Mouse (Mus musculus) embryonic facial prominence, embryonic 15.5 days (tissue): Measurements from ENCODE around the gene Slc35b1. TPM values are rescaled to one million over a fixed set of nuclear protein-coding genes. Genes with fewer than 3 reads are reported as not detected.
A peak's percentile ranks its signal among the peaks of the same experiment; 100 is the strongest.
"Not testable (repeated sequence)": the region's sequence is repeated elsewhere in the genome, so short reads cannot be mapped to it uniquely, and the experiment has no call there.

Experiments used
- ATAC-seq: fragments of 200-750 bp; cut with Nextera tagmentation; 2 replicates; pipeline ENCODE4 v1.8.0; 2017; ENCODE audit warnings: low read depth, moderate TSS enrichment; ENCODE audit not compliant: insufficient number of reproducible peaks, low FRiP score, low TSS enrichment
- H3K27ac ChIP-seq: fragments of 300-500 bp; sonication (generic); replicated peaks from 2 replicates; pipeline ENCODE4 v1.5.1; 2015; ENCODE audit warnings: mild to moderate bottlenecking, inconsistent platforms
- H3K27me3 ChIP-seq: fragments of 300-500 bp; sonication (generic); 2 replicates; pipeline ENCODE4 v1.6.1; 2015; ENCODE audit warnings: inconsistent platforms
- H3K36me3 ChIP-seq: fragments of 300-500 bp; sonication (generic); 2 replicates; pipeline ENCODE4 v1.6.1; 2015; ENCODE audit warnings: mild to moderate bottlenecking, inconsistent platforms
- H3K4me1 ChIP-seq: fragments of 300-500 bp; sonication (generic); 2 replicates; pipeline ENCODE4 v1.6.1; 2015; ENCODE audit warnings: inconsistent platforms
- H3K4me2 ChIP-seq: fragments of 300-500 bp; sonication (generic); replicated peaks from 2 replicates; pipeline ENCODE4 v1.6.1; 2015; ENCODE audit warnings: mild to moderate bottlenecking, inconsistent platforms
- H3K4me3 ChIP-seq: fragments of 300-500 bp; sonication (generic); replicated peaks from 2 replicates; pipeline ENCODE4 v1.5.1; 2015; ENCODE audit warnings: mild to moderate bottlenecking, inconsistent platforms
- H3K9ac ChIP-seq: fragments of 300-500 bp; sonication (generic); 2 replicates; pipeline ENCODE4 v1.6.1; 2015; ENCODE audit warnings: inconsistent platforms
- H3K9me3 ChIP-seq: fragments of 300-500 bp; sonication (generic); replicated peaks from 2 replicates; pipeline ENCODE4 v1.6.1; 2016; ENCODE audit warnings: inconsistent platforms
- WGBS: fragments of 180-500 bp; shearing (Covaris S2); methylation state at CpG from one replicate; pipeline ENCODE4 v1.1.7; 2015; 5-methylcytosine and 5-hydroxymethylcytosine counted together
- polyA plus RNA-seq: library from polyadenylated mRNA; unstranded; fragments of >200 nt; fragmentation: Nextera tagmentation; extraction: Ambion mirVana; gene quantifications from 2 replicates; pipeline ENCODE4 v1.2.1, GENCODE M21; 2015

Gene Slc35b1
- polyA plus RNA-seq, 1 experiment from 2014 or later, result 100 TPM

DNA sequence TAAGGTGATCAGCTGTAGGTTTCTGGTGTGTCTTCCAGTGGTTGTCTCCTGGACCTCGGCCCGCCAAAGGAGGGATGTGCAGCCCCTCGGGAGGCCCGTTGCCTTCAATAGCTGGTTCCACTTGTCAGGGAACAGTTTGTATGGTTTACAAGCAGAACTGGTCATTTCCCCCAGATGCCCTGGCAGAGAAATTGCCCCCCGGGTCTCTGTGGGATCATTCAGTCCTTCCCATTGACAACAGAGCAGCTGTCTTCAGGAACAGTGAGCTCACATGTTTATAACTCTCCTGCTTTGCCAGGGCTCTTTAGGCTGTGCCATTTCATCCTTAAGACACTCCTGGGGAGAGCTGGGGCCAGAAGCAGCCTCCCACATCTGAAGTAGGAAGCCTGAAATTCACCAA lies 9.6 kb downstream of the Slc35b1 start:
- Histone ChIP-seq H3K4me2 (no peak overlapping the region), H3K27ac (peak overlapping the region; percentile 80), H3K9me3 (no peaks in the 10 kb centered on the region), H3K27me3 (no peaks in the 10 kb centered on the region), H3K4me1 (peaks cover 51% of the 10 kb centered on the region), H3K36me3 (peaks cover 19% of the 10 kb centered on the region), H3K9ac (no peak overlapping the region), H3K4me3 (no peak overlapping the region)
- ATAC-seq, result no peak
- 44% methylated on average over 5 of the region's 5 CpGs for WGBS

GRCm38 (mm10) chr11:95396548-95396947 lies 12.1 kb downstream of the Slc35b1 start:
- WGBS, result 67% methylated on average over 1 of the region's 1 CpGs
- no peak for ATAC-seq

DNA sequence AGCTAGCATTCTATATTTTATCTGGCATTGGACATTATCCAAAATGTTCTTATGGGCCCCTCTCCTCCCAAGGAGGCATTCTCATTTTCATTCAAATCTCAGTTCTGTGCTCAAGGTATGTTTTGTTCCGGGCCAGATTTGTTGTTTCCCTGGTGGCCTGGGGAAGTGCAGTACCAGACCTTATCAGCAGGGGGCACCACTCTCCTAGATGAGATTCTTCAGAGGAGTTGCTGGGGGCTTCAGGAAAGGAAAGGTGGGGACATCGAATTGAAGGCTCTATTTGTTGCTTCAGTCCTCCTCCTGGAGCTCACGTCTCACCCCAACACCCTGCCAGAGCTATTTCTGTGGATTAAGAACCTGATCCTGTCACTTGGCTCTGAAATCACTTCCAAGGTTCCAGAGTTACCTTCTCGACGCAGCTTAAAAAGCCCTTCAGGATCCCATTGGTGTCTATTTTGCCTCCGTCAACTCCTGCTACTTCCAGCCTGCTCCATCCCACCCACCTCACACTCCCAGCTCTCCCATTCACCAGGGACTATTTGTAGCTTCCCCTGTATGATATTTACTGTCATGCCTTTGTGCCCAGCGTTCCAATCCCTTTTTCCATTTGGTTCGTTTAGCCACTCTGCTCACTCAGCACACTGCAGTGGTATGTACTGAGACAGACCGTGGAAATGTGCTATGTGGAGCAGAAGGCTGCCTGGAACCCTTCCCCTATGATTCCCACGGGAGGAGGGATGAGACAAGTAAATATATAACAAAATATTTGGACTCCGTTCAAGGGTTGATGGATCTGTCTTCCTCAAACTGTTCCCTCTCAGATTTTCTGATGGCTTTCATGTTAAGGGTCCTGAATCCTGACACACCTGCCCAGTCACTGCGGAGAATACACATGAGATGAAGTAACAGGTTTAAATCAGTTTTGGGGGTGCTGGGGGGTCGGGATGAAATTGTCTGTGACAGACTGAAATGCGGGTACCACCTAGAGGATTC lies 13.6 kb downstream of the Slc35b1 start:
- WGBS, result 45% methylated on average over 14 of the region's 14 CpGs
- no peaks in the 10 kb centered on the region for H3K36me3 ChIP-seq
- no peak overlapping the region for H3K9ac ChIP-seq
- no peak overlapping the region for H3K27ac ChIP-seq
- no peak for ATAC-seq
- H3K9me3 ChIP-seq, result no peaks in the 10 kb centered on the region
- peak overlapping the region; percentile 29; the same call in 1 of the 2 replicates for H3K4me2 ChIP-seq
- no peak overlapping the region for H3K4me3 ChIP-seq
- no peaks in the 10 kb centered on the region for H3K27me3 ChIP-seq
- peaks cover 42% of the 10 kb centered on the region for H3K4me1 ChIP-seq

More at GRCm38 (mm10) chr11:95396548-95396947, 12.1 kb downstream of the Slc35b1 start:
- Histone ChIP-seq H3K9ac (no peak overlapping the region), H3K27ac (no peak overlapping the region), H3K4me1 (peaks cover 51% of the 10 kb centered on the region), H3K9me3 (no peaks in the 10 kb centered on the region), H3K4me2 (no peak overlapping the region), H3K36me3 (no peaks in the 10 kb centered on the region), H3K27me3 (no peaks in the 10 kb centered on the region), H3K4me3 (no peak overlapping the region)

DNA sequence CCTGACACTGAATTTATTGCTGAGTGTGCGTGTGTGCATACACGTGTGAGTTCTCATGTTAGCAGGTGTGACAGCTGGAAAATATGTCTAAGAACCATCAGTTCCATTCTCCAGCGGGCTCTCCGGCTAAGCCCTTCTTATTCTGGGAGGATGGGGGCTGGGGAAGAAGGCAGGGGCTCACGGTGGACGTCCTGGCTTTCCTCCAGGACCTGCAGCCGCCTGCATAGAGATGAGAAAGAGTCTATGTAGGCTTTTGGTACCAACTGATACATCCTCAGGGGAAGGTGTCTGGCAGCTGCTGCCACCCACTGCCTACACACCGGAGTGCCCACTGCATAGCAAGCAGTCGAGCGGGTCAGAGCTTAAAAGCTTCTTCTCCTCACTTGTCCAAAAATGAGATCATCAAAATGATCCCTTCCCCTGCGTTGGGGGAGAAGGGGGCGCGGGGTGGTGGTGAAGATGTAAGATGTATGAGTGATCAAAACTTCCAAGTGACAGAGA lies 15.1 kb downstream of the Slc35b1 start:
- no peak overlapping the region for H3K27ac ChIP-seq
- H3K36me3 ChIP-seq, result no peaks in the 10 kb centered on the region
- no peak overlapping the region for H3K9ac ChIP-seq
- no peak overlapping the region for H3K4me2 ChIP-seq
- H3K4me3 ChIP-seq, result no peak overlapping the region
- peaks cover 36% of the 10 kb centered on the region for H3K4me1 ChIP-seq
- no peak for ATAC-seq
- 66% methylated on average over 13 of the region's 13 CpGs for WGBS
- H3K9me3 ChIP-seq, result no peaks in the 10 kb centered on the region
- H3K27me3 ChIP-seq, result no peaks in the 10 kb centered on the region

GRCm38 (mm10) chr11:95401568-95401967 lies 17.1 kb downstream of the Slc35b1 start:
- no peak overlapping the region for H3K9ac ChIP-seq
- H3K36me3 ChIP-seq, result no peaks in the 10 kb centered on the region
- H3K27me3 ChIP-seq, result no peaks in the 10 kb centered on the region
- no peak overlapping the region for H3K4me3 ChIP-seq
- H3K4me2 ChIP-seq, result no peak overlapping the region
- WGBS, result 85% methylated on average over 5 of the region's 5 CpGs
- no peak overlapping the region for H3K27ac ChIP-seq
- H3K4me1 ChIP-seq, result peaks cover 26% of the 10 kb centered on the region
- no peaks in the 10 kb centered on the region for H3K9me3 ChIP-seq
- no peak for ATAC-seq

- Histone ChIP-seq H3K4me3 (no peak overlapping the region), H3K4me1 (peaks cover 23% of the 10 kb centered on the region), H3K36me3 (no peaks in the 10 kb centered on the region), H3K27ac (no peak overlapping the region), H3K9ac (no peak overlapping the region), H3K4me2 (no peak overlapping the region), H3K9me3 (no peaks in the 10 kb centered on the region), H3K27me3 (no peaks in the 10 kb centered on the region)
- WGBS, result 24% methylated on average over 5 of the region's 5 CpGs
- no peak for ATAC-seq
These were observed 17.7 kb downstream of the Slc35b1 start for GRCm38 (mm10) chr11:95402196-95402595.

GRCm38 (mm10) chr11:95402658-95403101 lies 18.2 kb downstream of the Slc35b1 start:
- Histone ChIP-seq H3K4me1 (peaks cover 21% of the 10 kb centered on the region), H3K27ac (no peak overlapping the region), H3K36me3 (no peaks in the 10 kb centered on the region), H3K9ac (no peak overlapping the region), H3K4me3 (no peak overlapping the region), H3K4me2 (no peak overlapping the region), H3K9me3 (no peaks in the 10 kb centered on the region), H3K27me3 (no peaks in the 10 kb centered on the region)
- WGBS, result 18% methylated on average over 8 of the region's 8 CpGs
- ATAC-seq, result no peak

GRCm38 (mm10) chr11:95403382-95404340 lies 19.2 kb downstream of the Slc35b1 start:
- Histone ChIP-seq H3K4me1 (peaks cover 13% of the 10 kb centered on the region), H3K4me2 (no peak overlapping the region), H3K4me3 (no peak overlapping the region), H3K27me3 (no peaks in the 10 kb centered on the region), H3K27ac (no peak overlapping the region), H3K9ac (no peak overlapping the region), H3K36me3 (no peaks in the 10 kb centered on the region), H3K9me3 (no peaks in the 10 kb centered on the region)
- ATAC-seq, result no peak
- 63% methylated on average over 16 of the region's 16 CpGs for WGBS

GRCm38 (mm10) chr11:95405771-95406170 lies 21.3 kb downstream of the Slc35b1 start:
- 71% methylated on average over 4 of the region's 4 CpGs for WGBS
- H3K4me1 ChIP-seq, result peaks cover 13% of the 10 kb centered on the region

GRCm38 (mm10) chr11:95406398-95406797 lies 21.9 kb downstream of the Slc35b1 start:
- H3K4me1 ChIP-seq, result peaks cover 17% of the 10 kb centered on the region
- H3K4me2 ChIP-seq, H3K27ac ChIP-seq, H3K9ac ChIP-seq, H3K9me3 ChIP-seq, H3K4me3 ChIP-seq, H3K27me3 ChIP-seq, H3K36me3 ChIP-seq, ATAC-seq: not testable (repeated sequence)
- WGBS, result 89% methylated on average over 5 of the region's 5 CpGs

More at GRCm38 (mm10) chr11:95405771-95406170, 21.3 kb downstream of the Slc35b1 start:
- H3K4me3 ChIP-seq, result no peak overlapping the region
- no peak overlapping the region for H3K9ac ChIP-seq
- H3K4me2 ChIP-seq, result no peak overlapping the region
- H3K27ac ChIP-seq, result no peak overlapping the region
- H3K27me3 ChIP-seq, result no peaks in the 10 kb centered on the region
- no peaks in the 10 kb centered on the region for H3K9me3 ChIP-seq
- no peaks in the 10 kb centered on the region for H3K36me3 ChIP-seq
- no peak for ATAC-seq
